Mouse (Mus musculus): Measurements from ENCODE around the gene Zc3h12c.
"Not testable (repeated sequence)": the region's sequence is repeated elsewhere in the genome, so short reads cannot be mapped to it uniquely, and the experiment has no call there.

Gene Zc3h12c

DNA sequence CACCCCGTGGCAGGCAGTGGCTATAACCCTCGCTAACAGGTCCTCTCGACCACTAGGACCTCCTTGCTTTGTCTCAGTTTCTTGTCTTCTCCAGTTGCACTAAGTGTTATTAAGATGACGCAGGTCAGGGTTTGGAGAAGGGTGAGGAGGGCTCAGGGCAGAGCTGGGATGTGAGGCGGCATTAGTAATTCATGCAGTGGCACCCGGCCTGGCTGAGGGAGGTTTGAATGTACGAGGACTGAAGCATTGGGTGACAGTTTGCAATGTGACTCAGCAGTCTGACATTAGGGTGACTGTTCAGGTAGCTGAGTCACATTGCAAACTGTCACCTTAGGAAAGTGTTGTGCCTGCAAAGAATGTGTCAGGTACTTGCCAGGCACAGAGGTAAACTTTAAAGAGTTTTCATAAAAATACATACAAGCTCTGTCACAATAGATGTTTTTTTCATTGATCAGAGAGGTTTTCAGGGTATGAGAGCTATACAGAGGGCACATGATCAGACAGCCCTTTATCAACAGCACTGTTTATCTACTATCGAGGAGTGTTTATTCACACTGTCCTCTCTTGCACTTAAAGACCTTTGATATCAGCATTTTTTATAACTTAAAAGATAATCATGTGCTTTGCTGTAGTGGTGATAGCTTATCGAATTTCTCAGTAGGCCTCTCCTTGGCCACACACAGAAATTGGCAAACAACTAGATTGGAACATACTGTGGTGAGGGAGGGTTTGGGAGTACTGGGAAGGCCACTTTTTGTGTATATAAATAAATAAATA is 64.7 kb downstream of the Zc3h12c start:
- in situ Hi-C loops (cut with MboI, MseI): loop anchor here (10.0 kb wide), 2 partner anchors 339 to 999 kb away; partner anchors contain the start of genes 4833427G06Rik and Arhgap20

DNA sequence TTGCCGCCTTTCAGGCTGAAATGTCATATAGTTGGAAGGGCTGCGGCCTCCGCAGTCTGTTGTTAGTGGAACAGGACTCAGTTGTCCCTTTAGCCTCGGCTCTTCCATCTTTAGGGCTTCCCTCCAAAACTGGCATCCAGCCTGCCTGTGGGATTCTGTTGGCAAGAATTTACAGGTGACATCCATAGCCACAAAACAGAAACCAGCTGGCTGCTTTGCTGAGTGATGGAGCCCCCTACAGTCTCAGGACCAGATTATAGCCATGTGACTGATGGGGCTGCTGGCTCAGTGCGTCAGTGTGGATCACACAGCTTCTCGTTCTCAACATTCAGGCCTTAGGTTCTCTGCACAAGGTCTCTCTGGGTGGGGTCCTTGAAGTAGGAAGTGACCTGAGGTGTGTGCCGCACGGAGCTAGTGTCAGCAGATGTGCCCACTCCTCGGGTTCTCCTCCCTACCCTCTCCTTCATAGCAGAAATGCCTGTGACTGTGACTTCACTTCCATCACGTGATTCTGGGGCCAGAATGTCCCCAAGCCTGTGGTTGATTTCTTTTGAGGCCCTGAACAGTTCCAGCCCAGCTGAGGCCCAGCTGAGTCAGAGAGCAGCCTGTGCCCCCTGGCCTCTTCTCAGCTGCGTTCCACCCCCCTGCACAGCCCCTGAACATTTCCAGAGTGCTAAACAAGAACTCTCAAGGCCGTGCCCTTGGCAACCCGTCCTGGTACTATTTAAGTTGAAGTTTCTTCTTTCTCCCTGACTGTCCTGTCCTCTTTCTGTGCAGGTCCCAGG is 66.1 kb downstream of the Zc3h12c start:
- in situ Hi-C loops (cut with MboI, MseI): loop anchor here (10.0 kb wide), 2 partner anchors 337 to 997 kb away; partner anchors contain the start of genes 4833427G06Rik and Arhgap20

DNA sequence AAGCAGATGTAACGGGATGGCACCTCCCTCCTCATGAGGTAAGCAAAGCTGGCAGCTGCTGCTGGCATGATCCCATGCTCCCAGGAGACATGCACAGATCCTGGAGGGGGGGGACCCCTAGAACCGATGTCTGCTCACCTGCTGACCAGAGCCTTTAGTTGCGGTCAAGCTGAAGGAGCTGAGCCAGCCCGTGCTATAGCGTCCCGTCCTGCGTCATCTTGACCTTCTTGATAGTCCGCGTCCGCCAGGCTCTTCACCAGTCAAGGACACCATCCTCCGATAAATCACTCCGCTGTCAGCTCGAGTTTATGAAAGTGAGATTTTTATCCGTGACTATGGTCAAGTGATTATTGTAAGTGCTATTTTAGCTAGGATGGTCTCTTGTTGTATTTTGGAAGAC is 67.9 kb downstream of the Zc3h12c start:
- in situ Hi-C loops (cut with MboI, MseI): loop anchor here (10.0 kb wide), 2 partner anchors 336 to 996 kb away; partner anchors contain the start of genes 4833427G06Rik and Arhgap20

DNA sequence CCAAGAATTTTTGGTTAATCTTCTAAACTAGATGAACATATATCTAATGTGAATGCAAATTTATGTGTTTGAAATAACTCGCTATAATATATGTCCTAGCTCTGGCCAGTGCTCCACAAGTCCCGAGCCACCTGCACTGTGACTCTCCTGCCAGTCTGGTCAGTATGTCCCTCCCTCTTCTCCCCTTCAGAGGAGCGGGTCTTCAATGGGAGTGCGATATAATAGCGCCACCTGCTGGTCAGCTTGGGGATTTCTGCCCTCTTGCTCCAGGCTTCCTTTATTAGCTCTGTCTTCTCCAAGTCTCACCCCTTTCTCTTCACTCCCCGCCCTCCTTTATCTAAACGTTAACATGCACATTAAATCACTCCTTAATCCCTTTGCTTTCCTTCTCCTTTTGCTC is 69.8 kb downstream of the Zc3h12c start:
- in situ Hi-C loops (cut with MboI, MseI): loop anchor here (5.0 kb wide), 1 partner anchor 116 kb away; no protein-coding TSS in a partner anchor

GRCm38 (mm10) chr9:52097386-52097785 is 71.0 kb downstream of the Zc3h12c start:
- in situ Hi-C loops (cut with MboI, MseI): loop anchor here (5.0 kb wide), 1 partner anchor 115 kb away; no protein-coding TSS in a partner anchor

DNA sequence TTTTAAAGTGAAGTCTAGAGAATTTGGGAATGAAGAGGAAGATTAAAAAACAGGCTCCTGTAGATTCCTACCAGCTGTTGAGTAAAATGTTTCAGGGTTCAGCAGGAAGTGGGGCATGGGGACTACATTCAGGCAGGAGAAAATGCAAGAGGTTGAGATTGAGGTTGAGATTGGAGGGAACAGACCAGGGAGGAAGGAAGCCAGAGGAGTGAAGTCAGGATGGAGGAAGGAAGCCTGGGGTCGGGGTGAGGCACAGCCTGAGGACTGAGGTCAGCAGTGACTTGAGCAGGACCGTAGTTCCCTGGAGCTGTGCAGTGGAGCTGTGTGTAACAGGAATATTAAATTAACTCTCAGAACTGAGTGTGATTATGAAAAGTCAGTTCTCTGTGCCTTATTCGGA is 72.7 kb downstream of the Zc3h12c start:
- in situ Hi-C loops (cut with MboI, MseI): loop anchor here (5.0 kb wide), 1 partner anchor 113 kb away; no protein-coding TSS in a partner anchor

- in situ Hi-C loops (cut with MboI, MseI): no loop called here
Measured at GRCm38 (mm10) chr9:52094471-52094980, 73.8 kb downstream of the Zc3h12c start.

GRCm38 (mm10) chr9:52094016-52094415 is 74.4 kb downstream of the Zc3h12c start:
- in situ Hi-C loops (cut with MboI, MseI): no loop called here

DNA sequence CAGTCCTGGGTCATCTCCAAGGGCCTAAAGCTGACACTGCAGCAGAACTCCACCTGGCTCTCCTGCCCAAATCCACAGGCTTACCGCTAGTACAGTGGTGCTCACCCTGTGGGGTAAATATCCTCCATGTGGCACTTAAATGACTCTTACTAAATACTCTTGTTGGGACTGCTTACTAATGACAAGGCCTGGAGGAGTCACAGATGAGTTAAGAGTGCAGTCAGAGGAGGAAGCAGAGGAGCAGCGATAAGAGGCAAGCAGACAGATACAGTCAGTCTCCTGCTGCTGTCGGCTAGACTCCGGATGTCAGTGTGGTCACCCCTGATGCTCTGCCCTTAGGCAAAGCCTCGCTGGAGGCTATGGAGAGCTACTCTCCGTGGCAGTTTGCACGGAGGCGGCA is 75.3 kb downstream of the Zc3h12c start:
- in situ Hi-C loops (cut with MboI, MseI): no loop called here

DNA sequence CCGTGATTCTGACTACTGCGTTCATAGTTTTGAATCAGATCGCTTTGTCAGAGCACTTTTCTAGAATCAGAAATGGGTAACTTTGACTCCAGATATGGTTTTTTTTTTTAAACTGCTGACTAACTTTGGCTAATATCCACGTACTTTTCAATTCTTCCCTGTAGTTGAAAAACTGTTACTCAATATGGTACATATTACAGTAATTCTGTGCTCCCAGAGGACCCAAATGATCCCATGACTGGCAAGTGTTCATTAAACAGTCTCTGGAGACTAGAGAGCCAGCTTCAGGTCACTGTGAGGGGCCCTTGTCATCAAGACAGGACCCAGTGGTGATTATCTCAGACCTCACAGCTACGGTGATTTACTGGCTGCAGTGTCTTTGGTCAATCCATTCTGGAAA is 76.1 kb downstream of the Zc3h12c start:
- in situ Hi-C loops (cut with MboI, MseI): no loop called here

GRCm38 (mm10) chr9:52091752-52092151 is 76.6 kb downstream of the Zc3h12c start:
- in situ Hi-C loops (cut with MboI, MseI): no loop called here

- in situ Hi-C loops (cut with MboI, MseI): no loop called here
Measured at GRCm38 (mm10) chr9:52082414-52082813, 86.0 kb downstream of the Zc3h12c start.

DNA sequence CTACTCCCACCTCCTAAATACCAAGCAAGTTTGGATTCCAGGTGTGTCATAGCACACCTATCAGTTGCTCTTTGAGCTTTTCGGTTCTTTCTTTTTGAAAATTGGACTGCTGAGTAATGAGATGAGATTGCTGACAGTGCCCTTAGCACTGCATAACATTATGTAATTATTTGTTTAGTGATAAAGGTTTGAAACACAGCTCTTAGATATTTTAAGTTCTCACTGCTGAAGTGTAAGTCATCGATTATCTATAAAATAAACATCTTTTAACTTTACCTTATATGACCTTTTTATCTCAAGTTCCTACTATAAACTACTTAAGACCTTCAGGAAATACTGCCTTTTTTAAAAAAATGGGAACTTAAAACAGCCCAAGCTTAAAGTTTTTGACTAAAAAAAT is 86.4 kb downstream of the Zc3h12c start:
- in situ Hi-C loops (cut with MboI, MseI): no loop called here

DNA sequence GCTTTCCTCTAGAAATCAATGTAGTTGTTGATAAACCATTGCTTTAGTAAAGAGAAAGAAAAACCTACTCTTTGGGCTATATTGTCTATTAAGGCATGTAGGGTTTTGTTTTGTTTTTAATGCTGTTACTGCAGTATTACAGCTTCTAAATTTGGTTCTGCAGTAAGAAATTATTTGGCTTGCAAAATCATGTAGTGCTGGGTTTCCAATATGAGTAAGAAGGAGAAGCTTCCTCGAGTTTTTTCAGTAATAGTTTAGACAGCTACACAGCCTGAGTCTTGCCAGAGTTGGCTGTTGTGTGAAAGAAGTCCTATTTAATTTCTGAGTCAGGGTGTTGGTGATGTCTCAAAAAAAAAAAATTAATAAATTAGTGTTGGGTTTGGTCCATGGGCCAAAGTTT is 90.7 kb downstream of the Zc3h12c start:
- in situ Hi-C loops (cut with MboI, MseI): no loop called here

GRCm38 (mm10) chr9:52076089-52076488 is 92.3 kb downstream of the Zc3h12c start:
- in situ Hi-C loops (cut with MboI, MseI): no loop called here

GRCm38 (mm10) chr9:52072202-52072601 is 96.2 kb downstream of the Zc3h12c start:
- in situ Hi-C loops (cut with MboI, MseI): no loop called here

DNA sequence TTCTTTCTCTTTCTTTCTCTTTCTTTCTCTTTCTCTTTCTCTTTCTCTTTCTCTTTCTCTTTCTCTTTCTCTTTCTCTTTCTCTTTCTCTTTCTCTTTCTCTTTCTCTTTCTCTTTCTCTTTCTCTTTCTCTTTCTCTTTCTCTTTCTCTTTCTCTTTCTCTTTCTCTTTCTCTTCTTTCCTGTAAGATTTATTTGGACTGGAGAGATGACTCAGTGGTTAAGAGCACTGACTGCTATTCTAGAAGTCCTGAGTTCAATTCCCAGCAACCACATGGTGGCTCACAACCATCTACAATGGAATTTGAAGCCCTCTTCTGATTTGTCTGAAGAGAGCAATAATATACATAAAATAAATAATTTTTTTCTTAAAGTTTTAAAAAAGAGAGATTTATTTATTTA is 97.0 kb downstream of the Zc3h12c start:
- in situ Hi-C loops (cut with MboI, MseI): not testable (repeated sequence)

DNA sequence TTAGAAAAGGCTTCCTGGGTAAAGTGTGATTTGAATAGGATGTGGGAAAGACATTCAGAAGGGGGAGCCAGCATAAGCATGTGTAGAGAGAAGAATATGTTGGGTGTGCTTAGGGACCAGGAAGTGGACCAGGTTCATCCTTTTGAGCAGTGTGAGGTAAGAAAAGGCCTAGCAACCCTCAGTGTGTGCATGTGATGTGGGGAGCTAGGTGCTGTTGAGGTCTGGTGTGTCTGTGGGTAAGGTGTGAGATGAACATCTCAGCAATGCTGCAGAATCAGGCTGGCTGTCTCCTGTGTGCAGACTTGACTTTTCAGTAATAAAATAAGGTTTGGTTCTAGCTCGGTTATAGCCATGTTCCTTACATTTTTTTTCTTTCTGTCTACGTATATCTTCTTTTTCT is 98.3 kb downstream of the Zc3h12c start:
- in situ Hi-C loops (cut with MboI, MseI): no loop called here
